Mouse (Mus musculus) spleen, adult 2 months (tissue): ENCODE data around the gene Morn3.

Experiments used
- CTCF ChIP-seq: fragments of 200-500 bp; IDR thresholded peaks from 2 replicates; pipeline ENCODE4 v1.5.1; 2011; ENCODE audit warnings: mild to moderate bottlenecking, inconsistent platforms; ENCODE audit not compliant: insufficient read depth, insufficient read length, insufficient replicate concordance; ENCODE audit errors: extremely low read depth
- POLR2A ChIP-seq: fragments of 200-500 bp; IDR thresholded peaks from 2 replicates; pipeline ENCODE4 v1.6.1; 2011; ENCODE audit warnings: low read depth, low read length, inconsistent platforms

DNA sequence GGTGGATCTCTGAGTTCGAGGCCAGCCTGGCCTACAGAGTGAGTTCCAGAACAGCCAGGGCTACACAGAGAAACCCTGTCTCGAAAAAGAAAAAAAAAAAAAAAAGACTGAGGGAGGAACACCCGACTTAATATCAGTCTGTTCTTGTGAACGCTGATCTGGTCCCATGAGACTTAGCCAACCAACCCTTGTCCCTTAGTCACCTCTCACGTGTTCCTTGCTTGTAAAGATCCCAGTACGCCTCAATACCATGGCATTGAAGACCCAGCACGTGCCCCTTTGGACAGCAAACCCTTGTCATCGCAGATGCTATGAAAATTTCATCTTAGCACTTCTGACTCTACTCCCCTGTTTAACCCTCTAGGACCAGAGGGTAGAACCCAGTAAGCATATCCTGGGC lies 49.5 kb upstream of the Morn3 start:
- TF ChIP-seq CTCF (no peak), POLR2A (no peak)
